Mouse (Mus musculus) CH12.LX (cell line): Measurements from ENCODE around the gene Tmem104. TPM values are rescaled to one million over a fixed set of nuclear protein-coding genes. Genes with fewer than 3 reads are reported as not detected.

ENCODE experiments used
- DNase-seq: peaks from one replicate; pipeline ENCODE4 v3.0.0-alpha.2; 2013; ENCODE audit errors: extremely low read depth
- H3K27ac ChIP-seq: 2 replicates; pipeline ENCODE4 v1.5.1; 2012; ENCODE audit warnings: low read depth, mild to moderate bottlenecking, control low read depth, moderate library complexity; ENCODE audit not compliant: insufficient read depth
- H3K27me3 ChIP-seq: replicated peaks from 2 replicates; pipeline ENCODE3; 2012; ENCODE audit warnings: inconsistent platforms
- H3K36me3 ChIP-seq, 2 experiments: replicated peaks in 1 of 2; 2 replicates each; pipeline versions ENCODE3 to v1.6.1; 2012; ENCODE audit warnings: inconsistent platforms in 1 of 2, low read length in 1 of 2, mild to moderate bottlenecking in 1 of 2, mixed read lengths in 1 of 2, moderate library complexity in 1 of 2; ENCODE audit not compliant: control insufficient read depth in 1 of 2, insufficient read depth in 1 of 2
- H3K4me1 ChIP-seq, 2 experiments: 2 replicates each; pipeline ENCODE4 v1.6.1; 2012; ENCODE audit warnings: inconsistent platforms in 1 of 2, moderate library complexity in 1 of 2; ENCODE audit not compliant: insufficient read depth in 2 of 2, control insufficient read depth in 1 of 2
- H3K4me2 ChIP-seq: 2 replicates; pipeline ENCODE4 v1.6.1; 2012; ENCODE audit warnings: low read depth, mild to moderate bottlenecking, control low read depth; ENCODE audit not compliant: poor library complexity, insufficient read depth, severe bottlenecking
- H3K4me3 ChIP-seq, 3 experiments: fragments of 150-350 bp in 1 of 3; sonication (generic) in 1 of 3; replicated peaks in 1 of 3; 2 replicates each; pipeline versions ENCODE3 to v1.5.1; 2011 to 2012; ENCODE audit warnings: low read depth in 2 of 3, low read length in 2 of 3, mild to moderate bottlenecking in 2 of 3, moderate library complexity in 2 of 3, control low read depth in 1 of 3, improper control_type of control experiment in 1 of 3, inconsistent platforms in 1 of 3, mixed read lengths in 1 of 3; ENCODE audit not compliant: poor library complexity in 1 of 3
- H3K79me2 ChIP-seq: replicated peaks from 2 replicates; pipeline ENCODE4 v1.6.1; 2012; ENCODE audit warnings: mild to moderate bottlenecking, moderate library complexity; ENCODE audit not compliant: control insufficient read depth, poor library complexity, insufficient read depth, severe bottlenecking; ENCODE audit errors: extremely low read depth
- H3K9ac ChIP-seq: 2 replicates; pipeline ENCODE4 v1.6.1; 2012; ENCODE audit warnings: low read depth, mild to moderate bottlenecking, control low read depth, moderate library complexity; ENCODE audit not compliant: insufficient read depth
- H3K9me3 ChIP-seq: replicated peaks from 2 replicates; pipeline ENCODE3; 2012; ENCODE audit warnings: low read length, inconsistent platforms, mixed read lengths
- CHD1 ChIP-seq: IDR thresholded peaks from 2 replicates; pipeline ENCODE4 v1.6.1; 2012; ENCODE audit warnings: low read depth, low read length, improper control_type of control experiment, inconsistent platforms
- CHD2 ChIP-seq: IDR thresholded peaks from 2 replicates; pipeline ENCODE4 v1.6.1; 2011; ENCODE audit warnings: low read length, improper control_type of control experiment
- CTCF ChIP-seq, 2 experiments: IDR thresholded peaks in 1 of 2; conservative IDR thresholded peaks in 1 of 2; 2 replicates each; pipeline ENCODE4 v1.5.1; 2011 to 2012; ENCODE audit warnings: low read depth in 2 of 2, low read length in 2 of 2, improper control_type of control experiment in 1 of 2, inconsistent platforms in 1 of 2, mild to moderate bottlenecking in 1 of 2, moderate library complexity in 1 of 2
- E2F4 ChIP-seq: IDR thresholded peaks from 2 replicates; pipeline ENCODE4 v1.6.1; 2011; ENCODE audit warnings: low read depth, low read length, improper control_type of control experiment; ENCODE audit not compliant: insufficient replicate concordance
- EP300 ChIP-seq: IDR thresholded peaks from 2 replicates; pipeline ENCODE4 v1.6.1; 2011; ENCODE audit warnings: low read length, improper control_type of control experiment
- ETS1 ChIP-seq: conservative IDR thresholded peaks from 2 replicates; pipeline ENCODE4 v1.6.1; 2012; ENCODE audit warnings: low read depth, mild to moderate bottlenecking, inconsistent platforms, low read length, improper control_type of control experiment, moderate library complexity
- GABPA ChIP-seq: IDR thresholded peaks from 2 replicates; pipeline ENCODE4 v1.6.1; 2012; ENCODE audit warnings: low read depth, low read length, improper control_type of control experiment, inconsistent platforms; ENCODE audit not compliant: insufficient replicate concordance
- HCFC1 ChIP-seq: IDR thresholded peaks from 2 replicates; pipeline ENCODE4 v1.6.1; 2012; ENCODE audit warnings: low read depth, mild to moderate bottlenecking, inconsistent platforms, low read length, improper control_type of control experiment
- MAX ChIP-seq: IDR thresholded peaks from 2 replicates; pipeline ENCODE4 v1.6.1; 2011; ENCODE audit warnings: low read length, improper control_type of control experiment
- MAZ ChIP-seq: IDR thresholded peaks from 2 replicates; pipeline ENCODE4 v1.6.1; 2012; ENCODE audit warnings: low read depth, mild to moderate bottlenecking, inconsistent platforms, low read length, improper control_type of control experiment, moderate library complexity
- MYC ChIP-seq: IDR thresholded peaks from 2 replicates; pipeline ENCODE4 v1.6.1; 2011; ENCODE audit warnings: low read depth, mild to moderate bottlenecking, improper control_type of control experiment, low read length
- NELFE ChIP-seq: IDR thresholded peaks from 2 replicates; pipeline ENCODE4 v1.6.1; 2011; ENCODE audit warnings: low read depth, low read length, improper control_type of control experiment
- PAX5 ChIP-seq: IDR thresholded peaks from 2 replicates; pipeline ENCODE4 v1.6.1; 2012; ENCODE audit warnings: low read length, inconsistent platforms, mixed read lengths
- RAD21 ChIP-seq: IDR thresholded peaks from 2 replicates; pipeline ENCODE4 v1.6.1; 2011; ENCODE audit warnings: low read depth, mild to moderate bottlenecking, low read length, improper control_type of control experiment, moderate library complexity
- SIN3A ChIP-seq: IDR thresholded peaks from 2 replicates; pipeline ENCODE4 v1.6.1; 2012; ENCODE audit warnings: low read length, improper control_type of control experiment, inconsistent platforms
- TCF12 ChIP-seq: IDR thresholded peaks from 2 replicates; pipeline ENCODE4 v1.6.1; 2014; ENCODE audit warnings: low read depth, mild to moderate bottlenecking, inconsistent platforms, low read length, improper control_type of control experiment
- UBTF ChIP-seq: IDR thresholded peaks from 2 replicates; pipeline ENCODE4 v1.6.1; 2012; ENCODE audit warnings: low read depth, mild to moderate bottlenecking, inconsistent platforms, low read length, improper control_type of control experiment, moderate library complexity
- USF2 ChIP-seq: conservative IDR thresholded peaks from 2 replicates; pipeline ENCODE4 v1.6.1; 2011; ENCODE audit warnings: low read depth, low read length, improper control_type of control experiment
- ZC3H11A ChIP-seq: IDR thresholded peaks from 2 replicates; pipeline ENCODE4 v1.6.1; 2012; ENCODE audit warnings: low read depth, mild to moderate bottlenecking, inconsistent platforms, low read length, improper control_type of control experiment
- dilution Hi-C: fragments of 300-500 bp; cut with MboI; formaldehyde crosslinking; loops from 2 replicates; pipeline ENCODE4 v1.14.3; 2020; ENCODE audit warnings: low sequenced_read_pairs; ENCODE audit not compliant: extremely low pct_unique_long_range_greater_than_20kb, extremely low pct_ligation_motif_present
- in situ Hi-C: fragments of 300-500 bp; cut with MboI; formaldehyde crosslinking; loops from 3 replicates; pipeline ENCODE4 v1.14.3; 2019; ENCODE audit warnings: low sequenced_read_pairs, low pct_ligation_motif_present, low pct_unique_long_range_greater_than_20kb, mixed read lengths
- polyA plus RNA-seq: library from polyadenylated mRNA; unstranded; fragments of >175 nt; gene quantifications from 2 replicates; pipeline ENCODE4 v1.2.1, GENCODE M21; 2012; ENCODE audit warnings: low read depth; ENCODE audit not compliant: insufficient read length
- total RNA-seq, 2 experiments: library from RNA; depleted of rRNA; stranded (reverse); fragments of 300-350 nt in 1 of 2; fragments of >200 nt in 1 of 2; gene quantifications; 2 replicates each; pipeline ENCODE4 v1.2.3; 2012 to 2014

The Tmem104 gene
- total and polyA plus RNA-seq, 3 experiments = 3.5 to 16.1 (median 10.8) TPM

- peaks cover 18 to 31% of the 10 kb centered on the region in 2 experiments for H3K4me1 ChIP-seq
- no peak overlapping the region for H3K4me3 ChIP-seq
- H3K27me3 ChIP-seq = no peaks in the 10 kb centered on the region
- no peaks in the 10 kb centered on the region for H3K9me3 ChIP-seq
- DNase-seq = no peak
- H3K79me2 ChIP-seq = no peaks in the 10 kb centered on the region
- H3K27ac ChIP-seq = no peak overlapping the region
- in situ Hi-C loops = no loop called here
- H3K4me2 ChIP-seq = no peak overlapping the region
- H3K9ac ChIP-seq = no peak overlapping the region
- dilution Hi-C loops = no loop called here
- no peak for TF ChIP-seq TCF12
- no peak for TF ChIP-seq RAD21
- no peak for TF ChIP-seq MAZ
- TF ChIP-seq MYC = no peak
- TF ChIP-seq USF2 = no peak
- TF ChIP-seq CHD1 = no peak
- no peak for TF ChIP-seq EP300
- no peak for TF ChIP-seq ETS1
- no peak for TF ChIP-seq NELFE
- peaks cover 34 to 76% of the 10 kb centered on the region in 2 experiments for H3K36me3 ChIP-seq
These were observed 56.5 kb downstream of the Tmem104 start for GRCm38 (mm10) chr11:115243783-115244182.

GRCm38 (mm10) chr11:115244840-115245239 lies 57.6 kb downstream of the Tmem104 start:
- no peak overlapping the region for H3K4me2 ChIP-seq
- dilution Hi-C loops = no loop called here

GRCm38 (mm10) chr11:115246386-115246785 lies 59.1 kb downstream of the Tmem104 start:
- no peaks in the 10 kb centered on the region for H3K79me2 ChIP-seq
- TF ChIP-seq TCF12 = peak; percentile 56; the same call in 1 of the 2 replicates
- TF ChIP-seq CHD1 = no peak
- TF ChIP-seq, all 38 proteins: peak for 1
- H3K9me3 ChIP-seq = peaks cover 10% of the 10 kb centered on the region
- in situ Hi-C loops = loop anchor here (5.0 kb wide), 1 partner anchor 54 kb away; no protein-coding TSS in a partner anchor
- no peak for DNase-seq
- H3K27ac ChIP-seq = peak overlapping the region; percentile 44
- H3K4me2 ChIP-seq = no peak overlapping the region
- peaks cover 22 to 33% of the 10 kb centered on the region in 2 experiments for H3K4me1 ChIP-seq
- no peak overlapping the region for H3K9ac ChIP-seq
- H3K36me3 ChIP-seq = peaks cover 25 to 50% of the 10 kb centered on the region in 2 experiments
- dilution Hi-C loops = no loop called here
- no peak overlapping the region for H3K4me3 ChIP-seq
- H3K27me3 ChIP-seq = no peaks in the 10 kb centered on the region

More at GRCm38 (mm10) chr11:115244840-115245239, 57.6 kb downstream of the Tmem104 start:
- no peak overlapping the region for H3K27ac ChIP-seq
- peaks cover 29 to 66% of the 10 kb centered on the region in 2 experiments for H3K36me3 ChIP-seq
- in situ Hi-C loops = loop anchor here (5.0 kb wide), 1 partner anchor 53 kb away; no protein-coding TSS in a partner anchor
- H3K4me3 ChIP-seq = no peak overlapping the region
- no peak for DNase-seq
- H3K9ac ChIP-seq = no peak overlapping the region
- H3K79me2 ChIP-seq = no peaks in the 10 kb centered on the region
- peaks cover 22 to 33% of the 10 kb centered on the region in 2 experiments for H3K4me1 ChIP-seq
- peaks cover 3% of the 10 kb centered on the region for H3K9me3 ChIP-seq
- no peaks in the 10 kb centered on the region for H3K27me3 ChIP-seq
- no peak for TF ChIP-seq UBTF
- no peak for TF ChIP-seq SIN3A
- TF ChIP-seq PAX5 = no peak
- TF ChIP-seq CTCF (conservative IDR thresholded peaks at IDR 0.05 in 1 of 2, IDR thresholded peaks at IDR 0.05 in 1 of 2; ENCODE audit: low read depth in 2 of 2, low read length in 2 of 2) = no peak
- TF ChIP-seq CHD2 = no peak
- TF ChIP-seq MYC = no peak
- TF ChIP-seq MAX = no peak
- no peak for TF ChIP-seq USF2
- TF ChIP-seq ZC3H11A = no peak
- TF ChIP-seq CHD1 = no peak
- TF ChIP-seq GABPA = no peak
- no peak for TF ChIP-seq NELFE
- TF ChIP-seq E2F4 = no peak
- no peak for TF ChIP-seq HCFC1
